Mouse (Mus musculus): ENCODE results near the gene Prpf40b. TPM values are rescaled to one million over a fixed set of nuclear protein-coding genes. Genes with fewer than 3 reads are reported as not detected.
A peak's percentile ranks its signal among the peaks of the same experiment; 100 is the strongest.

The Prpf40b gene
- polyA plus RNA-seq, 1 experiment from 2014 or later: 130 TPM

DNA sequence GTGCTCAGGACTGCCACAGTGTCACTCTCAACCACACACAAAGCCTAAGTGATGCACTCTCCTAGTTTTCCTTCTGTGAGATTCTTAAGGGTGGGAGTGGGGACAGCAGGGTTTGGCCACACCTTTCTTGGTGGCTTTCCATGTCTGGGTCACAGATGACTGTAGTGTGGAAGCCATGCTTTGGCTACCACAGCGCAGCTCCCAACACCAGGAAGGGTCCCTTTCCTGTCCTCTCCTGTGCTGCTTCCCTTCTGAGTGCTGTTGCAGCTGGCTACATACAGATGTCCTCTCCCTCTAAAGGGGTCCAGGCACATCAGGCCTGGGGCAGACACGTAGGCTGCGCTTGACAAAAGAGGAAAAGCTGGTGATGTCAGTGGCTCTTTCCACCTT, 38.8 kb downstream of the Prpf40b start:
- Histone ChIP-seq H3K9me3 (replicated peaks; ENCODE audit: control insufficient read depth, low read length, poor library complexity, severe bottlenecking) (no peaks in the 10 kb centered on the region), H3K27me3 (ENCODE audit: control insufficient read depth, insufficient read depth, low read depth, low read length) (no peaks in the 10 kb centered on the region), H3K36me3 (ENCODE audit: control insufficient read depth, insufficient read depth, low read length) (no peaks in the 10 kb centered on the region; the same call in 1 of the 2 replicates), H3K27ac (ENCODE audit: low read length) (peak overlapping the region; percentile 70), H3K4me2 (ENCODE audit: low read length) (no peak overlapping the region), H3K9ac (ENCODE audit: low read depth, low read length) (no peak overlapping the region), H3K4me3 (ENCODE audit: low read depth, low read length) (no peak overlapping the region), H3K4me1 (ENCODE audit: control insufficient read depth, insufficient read depth, low read length) (no peaks in the 10 kb centered on the region)
- no peak for ATAC-seq
- WGBS: 97% methylated on average over 3 of the region's 3 CpGs

DNA sequence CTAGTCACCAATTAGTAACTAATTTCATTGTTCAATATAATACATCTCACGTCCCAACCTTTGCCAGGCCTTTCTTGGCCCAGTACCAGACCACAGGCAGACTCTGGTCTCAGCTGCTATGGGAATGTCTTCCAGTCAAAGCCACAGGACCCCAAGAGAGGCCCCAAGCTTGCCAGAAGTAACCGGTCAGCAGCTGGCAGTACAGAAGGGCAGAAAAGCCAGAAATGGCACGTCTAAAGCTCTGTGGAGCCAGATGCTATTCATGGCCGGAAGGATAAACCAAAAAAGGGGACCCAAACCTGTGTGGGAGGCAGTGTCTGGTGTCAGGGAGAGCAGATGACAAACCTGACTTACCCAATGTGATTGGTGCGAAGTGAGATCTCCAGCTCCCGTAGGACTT, 39.6 kb downstream of the Prpf40b start:
- H3K36me3 ChIP-seq (ENCODE audit: control insufficient read depth, insufficient read depth, low read length): no peaks in the 10 kb centered on the region; the same call in 1 of the 2 replicates
- no peak overlapping the region for H3K4me2 ChIP-seq (ENCODE audit: low read length)
- no peak overlapping the region; the same call in 1 of the 2 replicates for H3K27ac ChIP-seq (ENCODE audit: low read length)
- no peak for ATAC-seq
- 87% methylated on average over 6 of the region's 6 CpGs for WGBS
- no peak overlapping the region for H3K4me3 ChIP-seq (ENCODE audit: low read depth, low read length)
- no peaks in the 10 kb centered on the region for H3K4me1 ChIP-seq (ENCODE audit: control insufficient read depth, insufficient read depth, low read length)
- H3K9me3 ChIP-seq (replicated peaks; ENCODE audit: control insufficient read depth, low read length, poor library complexity, severe bottlenecking): no peaks in the 10 kb centered on the region
- no peak overlapping the region for H3K9ac ChIP-seq (ENCODE audit: low read depth, low read length)
- H3K27me3 ChIP-seq (ENCODE audit: control insufficient read depth, insufficient read depth, low read depth, low read length): no peaks in the 10 kb centered on the region

DNA sequence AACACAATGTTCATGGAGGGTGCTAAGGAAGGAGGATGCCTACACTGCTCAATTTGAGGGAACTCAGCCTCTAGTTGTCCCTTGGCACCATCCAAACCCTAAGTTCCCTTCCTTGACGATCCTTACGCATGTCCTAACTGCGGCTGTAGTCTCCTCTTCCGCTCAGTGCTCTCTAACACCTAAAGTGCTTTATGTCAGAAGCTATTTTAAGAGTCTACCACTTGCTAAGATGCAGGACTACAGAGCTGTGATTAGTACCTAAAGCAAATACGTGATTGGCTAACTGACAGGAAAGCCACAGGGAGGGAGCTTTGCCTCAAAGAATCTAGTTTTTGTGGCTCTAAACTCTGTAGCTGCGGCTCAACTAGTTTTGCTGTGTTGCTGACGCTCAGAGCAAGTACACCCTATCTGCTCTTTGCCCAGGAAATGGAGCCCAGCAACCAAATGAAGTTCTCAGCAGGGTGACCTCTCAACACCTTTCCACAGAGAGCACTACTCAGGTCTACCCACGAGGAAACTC, 41.0 kb downstream of the Prpf40b start:
- WGBS: 86% methylated on average over 8 of the region's 8 CpGs
- no peak for ATAC-seq

DNA sequence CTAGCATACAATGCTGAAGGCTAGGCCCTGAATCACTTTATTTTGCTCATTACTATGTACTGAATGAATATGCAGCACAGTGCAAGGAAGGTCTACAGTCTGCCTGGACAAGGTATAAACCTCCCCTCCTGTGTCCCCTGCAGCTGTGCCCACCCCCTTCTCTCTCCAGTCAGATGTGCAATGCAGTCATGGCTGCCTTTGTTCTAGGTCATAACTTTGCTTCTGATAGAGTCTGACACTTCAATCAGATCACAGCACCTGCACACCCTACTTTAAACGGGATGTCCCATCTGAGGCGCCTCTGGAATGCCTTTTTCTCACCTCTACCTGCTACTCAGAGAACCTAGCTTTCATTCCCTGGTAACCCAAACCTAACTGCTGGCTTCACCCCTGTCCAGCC, 44.0 kb downstream of the Prpf40b start:
- Histone ChIP-seq H3K4me3 (ENCODE audit: low read depth, low read length) (no peak overlapping the region), H3K9me3 (replicated peaks; ENCODE audit: control insufficient read depth, low read length, poor library complexity, severe bottlenecking) (no peaks in the 10 kb centered on the region), H3K27ac (ENCODE audit: low read length) (no peak overlapping the region), H3K4me1 (ENCODE audit: control insufficient read depth, insufficient read depth, low read length) (no peaks in the 10 kb centered on the region; the same call in 1 of the 2 replicates), H3K36me3 (ENCODE audit: control insufficient read depth, insufficient read depth, low read length) (no peaks in the 10 kb centered on the region; the same call in 1 of the 2 replicates), H3K27me3 (ENCODE audit: control insufficient read depth, insufficient read depth, low read depth, low read length) (no peaks in the 10 kb centered on the region), H3K4me2 (ENCODE audit: low read length) (no peak overlapping the region), H3K9ac (ENCODE audit: low read depth, low read length) (no peak overlapping the region)
- WGBS: 94% methylated on average over 2 of the region's 2 CpGs
- ATAC-seq: no peak

More for the DNA sequence above, 41.0 kb downstream of the Prpf40b start:
- H3K4me2 ChIP-seq (ENCODE audit: low read length): no peak overlapping the region
- no peaks in the 10 kb centered on the region; the same call in 1 of the 2 replicates for H3K36me3 ChIP-seq (ENCODE audit: control insufficient read depth, insufficient read depth, low read length)
- no peaks in the 10 kb centered on the region for H3K9me3 ChIP-seq (replicated peaks; ENCODE audit: control insufficient read depth, low read length, poor library complexity, severe bottlenecking)
- H3K4me1 ChIP-seq (ENCODE audit: control insufficient read depth, insufficient read depth, low read length): no peaks in the 10 kb centered on the region
- no peak overlapping the region for H3K9ac ChIP-seq (ENCODE audit: low read depth, low read length)
- H3K4me3 ChIP-seq (ENCODE audit: low read depth, low read length): no peak overlapping the region
- H3K27me3 ChIP-seq (ENCODE audit: control insufficient read depth, insufficient read depth, low read depth, low read length): no peaks in the 10 kb centered on the region
- no peak overlapping the region for H3K27ac ChIP-seq (ENCODE audit: low read length)

DNA sequence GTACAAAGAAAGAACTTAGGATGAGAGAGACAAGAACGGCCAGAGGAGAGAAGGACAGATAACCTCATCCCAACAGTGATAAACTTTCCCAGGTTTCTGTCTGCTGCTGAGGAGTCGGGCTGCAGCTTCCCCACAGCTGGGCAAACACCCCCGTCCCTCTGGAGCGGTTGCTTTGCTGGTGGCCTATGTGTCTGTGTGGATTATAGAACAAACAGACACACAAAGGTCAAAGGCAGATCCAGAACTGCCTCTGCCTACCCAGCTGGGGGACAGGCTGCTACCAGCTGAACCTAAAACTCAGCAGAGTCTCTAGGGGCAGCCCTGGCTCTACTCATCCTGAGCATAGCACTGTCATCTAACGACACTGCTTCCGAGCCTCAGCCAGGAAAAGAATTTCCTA, 44.8 kb downstream of the Prpf40b start:
- no peak overlapping the region for H3K27ac ChIP-seq (ENCODE audit: low read length)
- H3K4me1 ChIP-seq (ENCODE audit: control insufficient read depth, insufficient read depth, low read length): no peaks in the 10 kb centered on the region; the same call in 1 of the 2 replicates
- H3K4me3 ChIP-seq (ENCODE audit: low read depth, low read length): no peak overlapping the region
- H3K9me3 ChIP-seq (replicated peaks; ENCODE audit: control insufficient read depth, low read length, poor library complexity, severe bottlenecking): no peaks in the 10 kb centered on the region
- no peak overlapping the region for H3K4me2 ChIP-seq (ENCODE audit: low read length)
- H3K27me3 ChIP-seq (ENCODE audit: control insufficient read depth, insufficient read depth, low read depth, low read length): no peaks in the 10 kb centered on the region
- H3K36me3 ChIP-seq (ENCODE audit: control insufficient read depth, insufficient read depth, low read length): no peaks in the 10 kb centered on the region; the same call in 1 of the 2 replicates
- WGBS: 62% methylated on average over 6 of the region's 6 CpGs
- no peak overlapping the region for H3K9ac ChIP-seq (ENCODE audit: low read depth, low read length)
- ATAC-seq: no peak

DNA sequence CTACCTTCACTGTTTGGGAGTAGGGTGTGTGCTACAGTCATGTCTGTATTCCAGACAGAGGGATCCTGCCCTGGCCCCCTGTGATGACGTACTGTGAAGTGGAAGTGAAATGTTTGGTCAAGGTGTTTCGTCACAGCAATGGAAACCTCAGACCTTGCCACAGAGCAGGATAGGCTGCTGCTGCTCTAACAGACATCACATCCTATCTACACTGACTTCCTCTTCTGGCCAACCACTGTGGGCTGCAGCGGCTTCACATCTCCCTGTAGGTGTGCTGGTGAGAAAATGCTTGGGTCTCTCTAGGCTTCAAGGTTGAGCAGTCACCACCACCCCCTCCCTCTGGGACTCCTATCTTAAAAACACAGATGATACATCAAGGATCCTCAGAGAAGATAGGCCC, 46.2 kb downstream of the Prpf40b start:
- Histone ChIP-seq H3K4me3 (ENCODE audit: low read depth, low read length) (no peak overlapping the region), H3K9me3 (replicated peaks; ENCODE audit: control insufficient read depth, low read length, poor library complexity, severe bottlenecking) (no peaks in the 10 kb centered on the region), H3K36me3 (ENCODE audit: control insufficient read depth, insufficient read depth, low read length) (no peaks in the 10 kb centered on the region), H3K4me2 (ENCODE audit: low read length) (no peak overlapping the region), H3K4me1 (ENCODE audit: control insufficient read depth, insufficient read depth, low read length) (no peaks in the 10 kb centered on the region; the same call in 1 of the 2 replicates), H3K9ac (ENCODE audit: low read depth, low read length) (no peak overlapping the region), H3K27ac (ENCODE audit: low read length) (no peak overlapping the region), H3K27me3 (ENCODE audit: control insufficient read depth, insufficient read depth, low read depth, low read length) (no peaks in the 10 kb centered on the region)
- 92% methylated on average over 3 of the region's 3 CpGs for WGBS
- no peak for ATAC-seq

DNA sequence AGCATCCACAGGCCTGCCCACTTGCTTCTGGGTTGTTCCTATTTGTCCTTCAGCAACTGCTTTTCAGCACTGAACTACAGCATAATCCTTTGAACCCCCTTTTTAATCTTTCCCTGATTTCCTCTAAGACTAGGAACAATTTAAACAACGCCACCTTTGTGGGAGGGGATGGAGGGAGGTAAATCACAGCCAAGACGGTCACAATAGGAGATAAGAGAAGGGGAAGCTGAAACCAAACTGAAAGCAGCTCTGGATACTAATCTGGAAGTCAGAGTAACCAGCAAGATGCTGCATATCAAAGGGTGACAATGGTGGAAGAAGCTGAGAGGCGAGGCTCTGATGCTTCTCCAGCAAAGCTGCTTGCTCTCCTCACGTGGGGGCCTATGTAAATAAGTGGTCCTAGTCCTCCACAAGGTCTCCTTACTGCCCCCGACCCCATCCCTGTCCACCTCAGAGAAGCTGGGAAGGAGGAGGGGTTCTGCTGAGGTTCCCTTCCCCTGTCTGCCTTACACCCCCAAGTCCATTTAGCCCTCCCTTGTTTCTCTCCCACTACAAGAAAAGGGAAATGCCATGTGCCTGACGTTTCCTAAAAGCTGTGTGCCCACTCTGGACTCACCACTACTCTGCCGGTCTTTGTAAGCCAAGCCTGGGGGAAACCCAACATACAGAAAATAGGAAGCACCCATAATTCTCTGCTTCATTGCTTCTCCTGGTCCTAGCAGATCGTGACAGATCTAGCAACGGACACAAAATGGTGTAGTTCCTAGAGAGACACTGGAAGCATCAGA, 47.5 kb downstream of the Prpf40b start:
- Histone ChIP-seq H3K4me3 (ENCODE audit: low read depth, low read length) (no peak overlapping the region), H3K9ac (ENCODE audit: low read depth, low read length) (no peak overlapping the region), H3K27me3 (ENCODE audit: control insufficient read depth, insufficient read depth, low read depth, low read length) (no peaks in the 10 kb centered on the region), H3K36me3 (ENCODE audit: control insufficient read depth, insufficient read depth, low read length) (no peaks in the 10 kb centered on the region), H3K27ac (ENCODE audit: low read length) (no peak overlapping the region), H3K9me3 (replicated peaks; ENCODE audit: control insufficient read depth, low read length, poor library complexity, severe bottlenecking) (no peaks in the 10 kb centered on the region), H3K4me1 (ENCODE audit: control insufficient read depth, insufficient read depth, low read length) (no peaks in the 10 kb centered on the region; the same call in 1 of the 2 replicates), H3K4me2 (ENCODE audit: low read length) (no peak overlapping the region)
- ATAC-seq: no peak
- 52% methylated on average over 9 of the region's 9 CpGs for WGBS

DNA sequence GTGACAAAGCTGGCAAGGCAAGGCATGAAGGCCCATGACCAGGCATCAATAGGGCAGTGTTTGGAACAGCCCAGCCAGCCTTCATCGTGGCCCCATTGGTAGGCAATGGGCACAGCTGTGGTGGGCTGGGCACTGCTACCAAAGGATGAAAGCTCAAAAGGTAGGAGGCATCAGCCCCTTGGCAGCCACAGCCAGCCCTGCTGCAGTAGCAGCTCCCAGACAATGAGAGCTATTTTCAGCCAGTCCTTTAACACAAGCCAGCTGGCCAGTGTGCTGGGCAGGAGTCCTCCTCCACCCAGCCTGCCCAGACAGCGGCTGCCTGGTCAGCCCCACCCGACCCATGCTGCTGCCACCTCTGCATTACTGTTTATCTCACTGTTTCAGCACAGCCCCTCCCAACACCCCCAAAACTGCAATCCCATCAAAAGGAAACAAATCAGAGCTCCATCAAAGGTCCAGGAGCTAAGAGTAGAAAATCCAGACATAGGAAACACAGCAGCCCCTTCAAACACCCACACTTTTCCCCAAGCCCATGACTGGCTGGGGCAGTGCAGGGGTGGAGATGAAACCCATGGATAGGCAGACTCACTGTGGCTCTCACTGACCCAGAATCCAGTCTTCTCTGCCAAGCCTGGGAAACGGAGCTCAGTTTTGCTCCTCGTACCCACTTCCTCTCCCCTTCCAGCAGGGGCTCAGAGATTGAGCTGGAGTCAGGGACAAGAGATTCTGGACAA, 48.7 kb downstream of the Prpf40b start:
- no peak overlapping the region for H3K9ac ChIP-seq (ENCODE audit: low read depth, low read length)
- WGBS: 56% methylated on average over 5 of the region's 5 CpGs
- H3K4me2 ChIP-seq (ENCODE audit: low read length): no peak overlapping the region
- ATAC-seq: peak; percentile 72; the same call in 1 of the 2 replicates
- H3K27ac ChIP-seq (ENCODE audit: low read length): peak overlapping the region; percentile 65
- H3K36me3 ChIP-seq (ENCODE audit: control insufficient read depth, insufficient read depth, low read length): no peaks in the 10 kb centered on the region
- H3K4me1 ChIP-seq (ENCODE audit: control insufficient read depth, insufficient read depth, low read length): no peaks in the 10 kb centered on the region; the same call in 1 of the 2 replicates
- no peak overlapping the region for H3K4me3 ChIP-seq (ENCODE audit: low read depth, low read length)
- no peaks in the 10 kb centered on the region for H3K27me3 ChIP-seq (ENCODE audit: control insufficient read depth, insufficient read depth, low read depth, low read length)
- no peaks in the 10 kb centered on the region for H3K9me3 ChIP-seq (replicated peaks; ENCODE audit: control insufficient read depth, low read length, poor library complexity, severe bottlenecking)
